Mouse (Mus musculus): ENCODE results near the gene Kynu.

Gene Kynu

DNA sequence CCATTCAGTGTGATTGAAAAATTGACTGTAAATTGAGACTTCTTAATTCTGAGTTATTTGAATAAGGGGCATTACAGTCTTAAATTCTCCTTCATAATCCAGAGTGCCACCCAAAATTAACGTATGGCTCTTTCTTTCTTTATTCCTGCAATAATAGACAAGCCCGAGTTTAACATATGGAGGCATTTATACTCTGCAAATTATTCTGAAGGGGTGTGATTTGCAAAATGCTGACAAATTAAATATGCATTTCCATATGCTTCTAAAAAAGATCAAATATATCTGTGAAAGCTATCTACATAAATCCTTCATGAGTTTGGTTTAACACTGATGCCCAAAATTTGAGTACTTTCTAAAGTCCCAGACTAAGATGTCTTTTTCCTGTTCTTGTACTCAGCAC, 91.8 kb downstream of the Kynu start:
- DNase-seq (ENCODE audit: low read depth), result no peak

DNA sequence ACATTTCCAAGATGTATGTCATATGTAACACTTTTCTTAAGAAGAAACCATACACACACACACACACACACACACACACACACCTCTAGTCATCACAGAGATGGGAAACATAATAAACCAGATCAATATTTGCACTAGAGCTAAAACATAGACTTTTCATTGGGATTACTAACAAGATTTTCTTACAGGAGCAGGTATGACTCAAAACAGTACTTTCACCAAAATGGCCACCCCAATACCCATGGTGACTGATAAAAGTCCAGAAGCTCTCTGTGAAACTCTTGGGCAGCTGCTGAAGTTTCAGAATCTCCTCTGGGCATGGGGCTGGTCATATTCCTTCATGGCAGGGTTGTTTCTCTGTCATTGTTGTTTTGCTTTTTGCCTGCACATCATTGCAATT, 114.5 kb downstream of the Kynu start:
- no peak for DNase-seq (ENCODE audit: low read depth)

DNA sequence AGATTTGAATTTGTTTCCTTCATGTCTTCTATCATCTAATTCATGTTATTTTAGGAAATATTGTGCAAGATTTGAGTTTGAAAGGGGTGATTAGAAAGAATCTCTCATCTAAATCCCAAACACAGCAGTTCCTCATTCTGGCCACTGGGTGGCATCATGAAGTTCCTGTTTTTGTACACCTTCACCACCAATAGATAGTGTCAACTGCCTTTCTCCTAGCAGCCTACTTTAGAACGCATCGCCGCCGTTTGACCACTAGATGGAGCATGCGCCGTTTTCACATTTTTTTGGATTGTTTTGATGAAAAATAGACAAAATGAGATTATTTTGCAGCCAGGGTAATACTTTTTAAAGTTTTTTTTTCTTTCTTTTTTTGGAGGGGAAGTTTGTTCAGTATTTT, 118.5 kb downstream of the Kynu start:
- peak; percentile 89 for DNase-seq (ENCODE audit: low read depth)

DNA sequence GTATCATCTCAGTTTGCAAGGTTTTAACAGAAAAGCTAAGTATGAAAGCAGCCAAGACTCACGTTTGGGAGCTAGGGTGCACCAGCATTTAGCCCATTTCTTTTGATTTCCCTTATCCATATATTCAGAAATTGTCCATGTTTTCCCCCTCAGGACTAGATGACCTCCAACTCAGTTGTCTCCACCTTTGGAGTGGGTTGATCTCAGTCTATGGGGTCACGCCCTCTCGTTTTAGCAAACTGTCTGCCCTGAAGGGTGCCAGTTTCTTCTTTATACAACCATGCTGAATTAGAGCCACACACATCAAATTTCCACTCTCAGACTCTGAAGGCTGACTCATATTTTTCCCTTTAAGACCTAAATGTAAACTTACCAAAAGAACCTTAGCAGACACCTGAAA, 119.0 kb downstream of the Kynu start:
- no peak for DNase-seq (ENCODE audit: low read depth)

DNA sequence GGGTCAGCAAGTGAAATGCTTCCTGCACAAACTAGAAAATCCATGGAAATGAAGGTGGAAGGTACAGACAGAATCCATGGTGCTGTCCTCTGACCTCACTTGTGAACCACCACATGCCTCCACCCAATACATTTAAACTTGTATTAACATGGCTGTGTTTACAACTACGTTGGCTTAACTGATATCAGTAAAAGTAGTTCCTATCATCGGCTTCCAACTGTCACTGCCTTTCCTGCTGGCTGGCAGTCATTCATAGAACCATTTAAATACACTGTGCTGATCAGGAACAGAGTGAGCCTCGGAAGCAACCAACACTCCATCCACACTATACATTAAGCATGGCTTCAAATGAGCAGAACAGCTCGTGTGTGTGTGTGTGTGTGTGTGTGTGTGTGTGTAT, 120.1 kb downstream of the Kynu start:
- DNase-seq (ENCODE audit: low read depth), result no peak

DNA sequence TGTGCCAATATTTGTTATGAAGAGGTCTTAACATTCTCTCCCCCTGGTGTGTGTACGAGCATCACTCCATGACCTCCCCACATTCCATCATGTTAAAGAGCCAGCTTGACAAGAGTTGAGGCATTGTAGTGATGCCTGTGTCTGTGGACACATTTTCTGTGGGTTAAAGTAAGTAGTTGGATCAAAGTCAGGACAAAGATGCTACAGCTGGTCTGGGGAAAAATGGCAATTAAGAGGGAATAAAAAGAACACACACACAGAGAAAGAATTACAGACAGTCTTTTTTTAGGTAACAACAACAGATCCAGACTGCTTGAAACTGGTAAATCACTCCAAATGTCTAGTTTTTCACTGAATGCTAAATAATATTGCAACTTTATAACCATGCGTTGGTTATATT, 135.3 kb downstream of the Kynu start:
- no peak for DNase-seq (ENCODE audit: low read depth)

DNA sequence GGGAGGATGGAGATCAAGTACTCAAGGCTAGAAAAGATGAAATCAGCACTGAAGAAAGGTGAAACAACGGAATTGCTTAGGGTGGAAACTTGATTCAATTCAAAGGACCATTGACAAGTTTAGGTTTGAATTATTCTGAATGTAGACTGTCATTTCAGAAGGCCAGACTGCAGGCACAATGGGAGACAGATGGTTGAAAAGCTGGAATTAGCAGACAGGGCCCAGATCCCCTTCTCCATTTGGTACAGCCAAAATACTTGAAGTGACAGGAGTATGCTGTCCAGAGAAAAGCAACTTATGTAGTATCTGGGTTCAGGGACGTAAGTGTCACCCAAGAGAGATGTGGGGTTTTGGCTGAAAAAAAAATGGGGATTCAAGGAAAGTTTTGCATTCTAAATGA, 136.2 kb downstream of the Kynu start:
- DNase-seq (ENCODE audit: low read depth), result no peak

DNA sequence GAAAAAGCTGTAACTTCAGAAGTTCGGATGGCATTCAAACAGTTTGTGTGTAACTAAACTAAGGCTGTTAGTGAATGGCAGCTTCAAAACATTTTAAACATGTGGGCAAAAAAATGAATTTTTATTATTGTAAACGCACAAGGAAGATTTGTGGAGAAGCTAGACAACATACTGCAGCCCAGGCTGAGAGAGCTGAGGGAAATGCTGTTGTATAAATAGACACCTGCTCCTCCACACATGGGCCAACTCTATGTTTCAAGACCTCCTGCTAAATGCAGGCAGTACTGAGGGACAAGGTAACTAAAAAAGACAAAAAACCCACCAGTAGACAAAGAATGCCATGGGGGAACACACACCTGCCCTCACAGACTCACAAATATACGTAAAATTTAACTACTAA, 140.5 kb downstream of the Kynu start:
- DNase-seq (ENCODE audit: low read depth), result no peak

DNA sequence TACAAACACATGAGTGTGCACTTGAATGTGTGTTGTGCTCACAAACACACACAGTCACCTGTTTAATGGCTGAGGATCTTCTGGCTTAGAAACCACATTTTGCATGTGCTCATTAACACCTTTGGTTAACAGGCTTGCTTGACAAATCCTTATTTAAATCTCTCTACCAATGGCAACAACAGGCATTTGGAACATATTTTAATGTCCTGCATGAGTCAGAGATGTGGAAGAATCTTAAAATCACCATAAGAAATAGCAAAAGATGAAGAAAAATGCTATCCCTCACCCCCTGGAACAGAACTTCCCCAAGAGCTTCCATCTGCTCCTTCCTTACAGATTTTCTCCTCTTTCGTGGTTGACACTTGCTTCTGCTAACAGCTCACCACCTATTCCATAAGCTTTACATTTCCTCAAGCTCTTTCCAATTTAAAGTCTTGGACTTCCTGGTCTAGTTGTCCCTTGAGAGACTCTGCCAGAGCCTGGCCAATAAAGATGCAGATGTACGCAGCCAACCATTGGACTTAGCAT, 157.5 kb downstream of the Kynu start:
- DNase-seq (ENCODE audit: low read depth), result no peak

DNA sequence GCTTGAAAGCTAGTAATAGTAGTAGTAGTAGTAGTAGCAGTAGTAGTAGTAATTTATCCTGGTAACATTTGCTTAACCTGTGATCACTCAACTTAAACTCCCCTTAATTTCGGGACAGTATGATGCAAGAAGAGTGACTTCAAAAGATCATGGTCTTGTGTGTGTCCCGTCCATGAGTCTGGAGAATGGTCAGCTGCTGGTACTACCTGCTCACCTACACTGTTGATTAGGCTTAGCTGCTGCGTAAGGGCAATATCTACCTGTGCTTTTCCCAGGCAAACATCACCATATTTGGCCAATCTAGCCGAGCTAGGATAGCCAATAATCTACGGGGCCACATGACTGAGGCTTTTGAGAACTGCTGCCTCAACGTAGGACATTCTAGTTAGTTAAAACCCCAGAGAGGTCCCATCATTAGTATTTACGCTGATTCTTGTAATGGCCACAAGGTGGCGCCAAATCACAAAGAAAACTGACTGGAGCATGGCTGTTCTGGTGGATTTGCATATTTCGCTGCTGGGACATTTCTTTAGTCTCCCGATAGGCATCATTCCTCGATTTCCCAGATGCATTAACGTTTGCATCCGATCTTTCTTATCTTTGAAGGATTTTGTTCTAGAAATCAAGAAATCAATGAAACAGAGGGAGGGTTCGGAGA, 167.4 kb downstream of the Kynu start:
- peak; percentile 93 for DNase-seq (ENCODE audit: low read depth)

DNA sequence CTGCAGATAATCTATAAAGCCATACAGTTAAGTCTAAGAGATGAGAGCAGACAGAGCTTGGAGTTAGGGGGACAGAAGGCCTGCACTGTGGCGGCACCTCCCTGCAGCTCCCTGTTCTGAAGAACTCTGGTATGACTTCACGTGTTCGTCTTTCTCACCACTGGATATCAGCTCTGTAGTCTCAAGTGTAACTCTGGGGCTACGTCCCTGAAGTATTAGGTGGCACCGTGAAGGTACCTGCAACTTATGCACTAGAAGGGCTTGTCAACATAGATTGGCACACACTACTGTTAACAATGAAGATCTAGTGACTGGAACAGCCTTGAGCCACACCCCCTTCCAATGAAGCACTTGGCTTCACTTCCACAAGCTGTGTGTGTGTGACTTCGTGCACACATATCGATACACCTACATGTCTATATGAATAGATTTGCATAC, 168.0 kb downstream of the Kynu start:
- DNase-seq (ENCODE audit: low read depth), result no peak

DNA sequence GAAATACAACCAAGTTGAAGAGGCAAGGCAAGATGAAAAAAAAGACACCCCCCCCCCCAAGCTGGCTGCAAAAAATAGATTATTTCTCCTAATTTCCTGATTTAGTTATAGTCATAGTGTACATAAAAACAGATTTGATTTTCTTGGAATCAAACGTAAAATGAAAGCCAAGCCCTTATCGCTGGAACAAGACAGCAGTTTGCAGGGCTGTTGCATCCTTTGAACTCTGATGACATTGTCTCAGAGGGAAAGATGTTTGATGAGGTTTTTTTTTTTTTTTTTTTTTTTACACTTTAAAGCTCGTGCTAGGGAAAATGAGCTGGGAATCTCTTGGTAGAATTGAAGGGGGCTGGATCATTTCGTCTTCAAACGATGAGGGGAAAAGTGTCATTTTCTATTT, 172.1 kb downstream of the Kynu start:
- DNase-seq (ENCODE audit: low read depth), result no peak

DNA sequence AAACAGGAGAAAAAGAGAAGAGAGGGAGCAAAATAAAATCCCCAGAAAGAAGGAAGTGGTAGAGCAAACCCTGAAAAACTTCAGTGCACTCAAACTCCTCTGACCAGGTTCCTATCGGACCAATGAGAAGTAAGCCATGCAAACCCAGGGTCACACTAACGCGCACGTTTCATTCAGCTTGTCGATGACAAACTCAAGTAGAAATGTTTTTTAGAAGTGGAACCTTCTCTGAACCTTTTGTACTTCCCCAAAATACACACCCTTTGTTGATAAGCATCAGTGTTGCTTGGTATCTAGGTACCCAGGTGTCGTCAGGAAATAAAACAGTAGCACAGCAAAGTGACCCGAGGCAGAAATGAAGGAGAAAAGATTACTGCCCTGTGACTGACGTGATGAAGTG, 172.6 kb downstream of the Kynu start:
- DNase-seq (ENCODE audit: low read depth), result peak; percentile 93

DNA sequence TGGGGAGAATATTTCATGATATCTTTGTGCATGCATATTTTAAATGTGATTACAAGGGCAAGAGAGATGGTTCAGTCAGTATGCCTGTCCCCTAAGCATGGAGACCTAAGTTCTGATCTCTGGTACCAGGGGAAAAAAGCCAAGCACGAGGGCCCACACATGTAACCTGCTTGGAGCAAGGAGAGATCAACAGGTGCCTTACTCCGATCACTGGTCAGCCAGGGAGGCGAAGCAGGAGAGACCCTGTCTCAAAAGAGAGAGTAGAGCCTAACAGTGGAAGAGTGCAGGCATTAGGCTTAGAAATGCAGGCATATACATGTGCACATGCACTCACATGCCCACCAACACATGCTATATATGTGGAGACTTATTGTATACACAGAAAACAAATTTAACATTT, 173.7 kb downstream of the Kynu start:
- DNase-seq (ENCODE audit: low read depth), result no peak

All from induced T-regulatory cell, adult 2 months (primary cell).